Mouse (Mus musculus) left cerebral cortex, adult 11 months (tissue): ENCODE measurements at regions not wholly inside any gene's neighbourhood (a gene's known extent, or its start where the extent isn't known, plus 50 kb on each side); places are given as distances from the start of the nearest gene placed in this dataset.

Experiments used
- DNase-seq: peaks from one replicate; pipeline ENCODE4 v3.0.0; 2022; ENCODE audit warnings: low spot score

DNA sequence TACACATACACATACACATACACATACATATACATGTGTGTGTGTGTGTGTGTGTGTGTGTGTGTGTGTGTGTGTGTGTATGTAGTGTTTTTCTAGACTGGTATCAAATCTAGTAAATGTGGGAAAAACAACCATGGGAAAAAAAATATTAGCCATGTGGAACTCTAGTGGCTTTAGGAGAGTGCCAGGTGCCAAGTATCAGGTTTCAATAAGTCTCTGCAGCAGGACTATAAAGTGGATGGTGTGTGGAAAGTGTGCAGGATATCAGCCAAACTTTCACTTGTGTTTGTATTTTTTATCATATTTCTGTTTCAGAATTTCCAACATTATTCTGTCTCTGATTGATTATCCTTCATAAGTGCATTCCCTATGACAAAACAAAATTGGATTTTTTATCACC, 653.3 kb upstream of the Fam98a start:
- DNase-seq = no peak

DNA sequence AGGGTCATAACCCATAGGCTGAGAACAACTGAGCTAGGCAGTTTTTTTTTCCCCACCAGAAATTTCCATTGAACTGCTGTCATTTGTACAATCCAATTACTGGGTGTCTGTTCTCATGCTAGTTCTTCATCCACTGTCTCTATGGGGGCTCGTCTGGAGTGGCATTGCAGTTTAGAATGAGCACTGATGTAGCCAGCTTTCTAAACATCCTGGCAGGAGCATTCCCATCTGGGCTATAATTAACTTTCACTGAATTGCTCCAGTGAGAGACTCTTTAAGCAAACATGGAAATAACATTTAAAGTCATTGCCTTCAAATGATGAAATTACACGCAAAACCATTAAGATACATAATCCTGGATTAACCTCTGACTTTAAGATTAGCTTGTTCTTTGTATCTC, 633.1 kb upstream of the Fam98a start:
- DNase-seq = no peak

DNA sequence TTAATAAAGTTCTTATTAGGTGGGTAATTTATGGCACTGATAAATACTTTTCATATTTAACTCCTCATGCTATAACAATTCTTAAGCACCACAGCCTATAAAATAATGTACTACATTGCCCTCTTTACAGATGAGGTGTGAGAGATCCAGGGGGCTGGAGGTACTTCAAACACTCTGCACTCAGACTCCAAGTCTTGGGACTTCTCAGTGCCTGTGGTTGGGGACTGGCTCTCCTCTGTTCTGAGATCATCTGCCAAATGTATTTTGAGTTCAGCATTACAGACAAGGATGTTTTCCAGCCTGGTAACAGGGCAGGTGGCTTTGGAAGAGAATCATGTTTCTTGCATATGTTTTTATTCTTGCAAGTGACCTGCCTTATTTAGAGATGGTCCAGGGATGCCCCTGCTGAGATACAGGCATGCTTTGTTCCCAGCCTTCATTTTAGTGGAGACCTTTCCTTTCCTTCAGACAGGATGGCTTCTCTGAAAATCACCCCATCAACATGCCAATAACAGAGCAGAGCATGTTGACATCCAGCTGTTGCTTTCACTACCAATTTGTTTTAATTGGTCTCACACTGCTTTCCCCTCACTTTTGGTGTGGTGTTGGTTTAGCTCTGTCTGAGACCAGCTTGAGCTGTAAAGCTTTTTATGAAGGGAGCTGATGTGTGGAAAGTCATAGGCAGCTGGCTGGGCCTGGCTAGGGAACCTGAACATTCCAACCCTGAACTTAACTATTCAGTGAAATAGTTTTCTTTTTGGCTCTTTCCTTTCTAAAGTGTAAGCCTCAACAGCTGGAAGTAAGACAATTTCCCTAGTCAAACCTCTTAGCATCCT, 585.1 kb upstream of the Fam98a start:
- no peak for DNase-seq

GRCm38 (mm10) chr17:76134030-76134429, 582.3 kb upstream of the Fam98a start:
- DNase-seq = no peak

- no peak for DNase-seq
Observed at GRCm38 (mm10) chr17:76125260-76125659, 573.5 kb upstream of the Fam98a start.

- peak; percentile 2 for DNase-seq
Observed at GRCm38 (mm10) chr17:76111315-76112195, 559.8 kb upstream of the Fam98a start.

- no peak for DNase-seq
Observed at GRCm38 (mm10) chr17:76110856-76111255, 559.1 kb upstream of the Fam98a start.

GRCm38 (mm10) chr17:76083536-76083935, 531.8 kb upstream of the Fam98a start:
- no peak for DNase-seq

GRCm38 (mm10) chr17:76081780-76082179, 530.0 kb upstream of the Fam98a start:
- no peak for DNase-seq

GRCm38 (mm10) chr17:76046438-76046837, 494.7 kb upstream of the Fam98a start:
- DNase-seq = no peak

GRCm38 (mm10) chr17:76032710-76033109, 481.0 kb upstream of the Fam98a start:
- DNase-seq = no peak

GRCm38 (mm10) chr17:76008011-76008410, 456.3 kb upstream of the Fam98a start:
- DNase-seq = no peak

GRCm38 (mm10) chr17:76002836-76003235, 451.1 kb upstream of the Fam98a start:
- no peak for DNase-seq

DNA sequence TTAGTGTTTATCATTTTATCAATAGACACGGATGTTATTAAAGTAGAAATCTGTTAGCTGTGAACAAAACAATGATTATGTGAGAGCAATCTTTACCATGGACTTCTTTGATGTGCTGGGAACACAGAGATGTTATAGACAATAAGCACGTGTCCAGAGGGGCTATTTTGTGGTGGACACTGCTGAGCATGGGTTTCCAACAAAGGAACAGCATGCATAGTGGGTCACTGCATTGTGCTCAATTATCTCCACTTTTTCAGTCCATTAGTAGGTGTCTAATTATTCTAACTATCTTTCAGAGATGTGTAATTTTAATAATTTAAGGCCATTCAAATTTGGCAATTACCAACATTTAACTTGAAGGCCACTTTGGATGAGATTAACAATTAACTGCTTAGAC, 409.6 kb upstream of the Fam98a start:
- DNase-seq = no peak

GRCm38 (mm10) chr17:75936686-75937380, 385.1 kb upstream of the Fam98a start:
- DNase-seq = peak; percentile 2

GRCm38 (mm10) chr17:75931022-75931421, 379.3 kb upstream of the Fam98a start:
- peak; percentile 16 for DNase-seq

DNA sequence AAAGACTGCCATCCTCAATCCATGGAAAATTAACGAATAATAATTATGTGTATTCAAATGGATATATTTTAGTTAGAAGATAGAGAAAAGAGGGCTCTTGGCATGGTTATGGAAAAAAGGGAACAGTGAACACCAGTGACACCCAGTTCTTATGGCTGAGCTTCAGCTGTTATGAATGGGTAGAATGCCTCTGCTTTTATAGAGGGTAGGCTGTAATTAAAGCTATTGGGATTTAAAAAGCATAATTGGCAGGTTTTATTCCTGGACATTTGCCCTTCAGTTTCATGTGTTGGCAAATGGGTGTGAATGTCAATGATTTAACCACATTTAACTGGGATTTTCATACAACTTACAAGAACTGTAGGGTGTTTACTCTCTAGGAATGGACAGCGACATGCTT, 368.5 kb upstream of the Fam98a start:
- DNase-seq = no peak

DNA sequence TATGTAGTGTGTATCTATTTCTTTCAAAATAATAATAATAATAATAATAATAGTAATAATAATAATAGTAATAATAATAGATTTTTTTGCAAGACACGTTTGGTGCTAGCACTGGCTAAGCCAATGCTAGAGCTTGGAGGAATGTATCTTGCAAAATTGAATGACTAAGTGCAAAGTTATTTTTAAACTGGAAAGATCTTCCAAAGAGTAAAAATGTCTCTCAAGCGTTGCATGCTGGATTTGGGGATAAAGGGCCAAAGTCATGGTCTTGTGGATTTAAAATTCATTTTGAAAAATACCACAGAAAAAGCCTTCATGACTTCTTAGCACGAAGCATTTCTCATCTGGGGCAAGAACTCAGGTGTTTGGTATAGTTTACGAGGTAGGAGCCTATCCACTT, 365.3 kb upstream of the Fam98a start:
- no peak for DNase-seq

DNA sequence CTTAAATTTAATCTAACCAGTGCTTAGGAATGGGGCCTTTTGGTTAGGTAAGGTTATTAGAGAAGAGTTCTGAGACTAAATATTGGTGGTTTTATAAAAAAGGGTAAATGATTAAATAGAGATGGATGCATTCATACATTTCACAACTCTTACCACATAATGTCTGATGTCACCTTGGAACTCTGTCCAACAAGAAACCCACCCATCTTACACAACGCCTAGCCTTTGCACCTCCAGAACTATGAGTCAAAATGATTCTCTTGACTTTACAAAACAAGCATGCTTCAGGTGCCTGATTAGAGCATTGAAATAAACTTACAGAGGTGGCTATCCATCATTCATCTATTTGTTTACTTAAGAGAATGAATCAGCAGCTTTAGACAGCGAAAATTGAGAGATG, 364.8 kb upstream of the Fam98a start:
- no peak for DNase-seq

- no peak for DNase-seq
Observed at GRCm38 (mm10) chr17:75915256-75915655, 363.5 kb upstream of the Fam98a start.

DNA sequence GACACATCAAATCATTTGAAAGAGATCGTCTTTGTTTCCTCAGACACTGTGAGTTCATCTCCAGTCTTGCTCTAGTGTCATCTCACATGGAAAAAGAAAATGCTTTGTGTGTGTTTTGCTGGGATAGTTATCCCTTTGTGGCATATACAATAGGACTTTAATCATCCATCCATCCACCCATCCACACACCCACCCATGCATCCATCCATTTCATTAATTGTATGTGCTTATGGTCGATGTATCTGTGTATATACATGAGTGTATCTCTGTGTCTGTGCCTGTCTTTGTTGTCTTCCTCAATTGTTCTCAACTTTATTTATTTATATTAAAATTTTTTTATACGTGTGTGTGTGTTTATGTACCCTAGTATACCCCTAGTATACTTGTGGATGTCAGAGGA, 355.3 kb upstream of the Fam98a start:
- DNase-seq = no peak

- no peak for DNase-seq
Observed at GRCm38 (mm10) chr17:75906643-75907042, 354.9 kb upstream of the Fam98a start.

DNA sequence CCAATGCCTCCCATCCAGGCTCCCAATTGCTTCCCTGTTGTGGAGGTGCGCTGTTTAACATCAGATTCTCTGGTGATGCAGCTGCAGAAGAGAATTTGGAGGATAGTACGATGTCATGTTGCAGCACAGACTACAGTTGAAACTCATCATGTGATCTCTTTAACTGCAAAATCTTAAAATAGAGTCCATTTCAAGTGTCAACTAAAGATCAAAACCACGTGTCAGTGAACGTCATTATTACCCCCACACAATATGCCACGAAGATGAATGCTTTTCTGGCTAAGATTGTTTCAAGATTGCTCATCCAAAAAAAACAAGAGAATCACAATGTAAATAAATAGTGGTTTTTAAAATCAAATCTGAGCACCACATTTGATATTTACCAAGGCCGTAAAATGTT, 343.7 kb upstream of the Fam98a start:
- no peak for DNase-seq
